Mouse (Mus musculus) CD4-positive, CD25-positive, alpha-beta regulatory T cell, adult 9 weeks (primary cell): ENCODE results near the gene Rftn2. TPM values are rescaled to one million over a fixed set of nuclear protein-coding genes. Genes with fewer than 3 reads are reported as not detected.

Source experiments
- polyA plus RNA-seq: library from polyadenylated mRNA; unstranded; fragments of 100-300 nt; shearing (Covaris generic); gene quantifications from one replicate; pipeline ENCODE4 v1.2.1, GENCODE M21; 2017

The Rftn2 gene
- polyA plus RNA-seq, result 5.6 TPM

GRCm38 (mm10) chr1:55226011-55226857 lies at the start of gene Rftn2:
Rftn2 (minus strand) TSS chr1:55226782.

DNA sequence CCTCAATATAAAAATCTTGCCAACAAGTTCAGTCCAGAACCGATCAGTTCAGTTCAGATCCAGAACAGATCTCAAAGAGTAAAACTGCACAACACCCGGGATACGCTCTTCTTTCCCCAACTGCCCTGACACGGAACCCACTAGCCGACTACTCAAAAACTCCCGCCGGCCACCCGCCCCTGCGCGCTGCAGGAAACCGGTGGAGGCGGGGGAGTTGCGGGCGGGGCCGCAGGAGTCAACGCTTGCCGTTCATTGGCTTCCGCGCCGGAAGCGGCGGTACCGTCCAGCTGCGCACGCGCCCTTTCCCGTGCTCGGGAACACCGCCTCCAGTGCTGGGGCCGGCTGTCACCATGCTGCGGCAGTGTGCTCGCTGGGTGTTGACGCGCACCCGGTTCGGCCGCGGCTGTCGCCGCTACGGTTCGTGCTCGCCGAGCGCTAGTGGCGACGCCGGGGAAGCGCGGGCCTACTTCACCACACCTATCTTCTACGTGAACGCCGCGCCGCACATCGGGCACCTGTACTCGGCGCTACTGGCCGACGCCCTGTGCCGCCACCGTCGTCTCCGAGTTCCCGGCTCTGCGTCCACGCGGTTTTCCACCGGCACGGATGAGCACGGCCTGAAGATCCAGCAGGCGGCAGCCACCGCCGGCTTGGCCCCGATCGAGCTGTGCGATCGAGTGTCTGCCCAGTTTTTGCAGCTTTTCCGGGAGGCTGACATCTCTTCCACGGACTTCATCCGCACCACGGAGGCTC lies 10.5 kb upstream of the Rftn2 start, which contains the start of gene Mars2:
Gene Mars2, plus strand, starts transcription at position 288 of the 753 bp plus-strand sequence.

GRCm38 (mm10) chr1:55130943-55131401 lies 95.6 kb downstream of the Rftn2 start, which contains the start of gene Mob4:
Mob4 (plus strand) TSS chr1:55131231.

Other genes starting within 250 kb of the Rftn2 start
- 768 TPM for gene Sf3b1, start 199.3 kb downstream of the Rftn2 start, polyA plus RNA-seq
- gene Coq10b, start 174.0 kb downstream of the Rftn2 start, polyA plus RNA-seq, result 25.5 TPM
- 156 TPM for gene Hspe1, start 138.7 kb downstream of the Rftn2 start, polyA plus RNA-seq
- 168 TPM for gene Hspd1, start 138.5 kb downstream of the Rftn2 start, polyA plus RNA-seq
- 128 TPM for gene Mob4, start 95.6 kb downstream of the Rftn2 start, polyA plus RNA-seq
- 2.3 TPM for gene Mars2, start 10.4 kb upstream of the Rftn2 start, polyA plus RNA-seq
- 0.82 TPM for gene Boll, start 136.7 kb upstream of the Rftn2 start, polyA plus RNA-seq
- 2.0 TPM for gene Plcl1, start 179.1 kb upstream of the Rftn2 start, polyA plus RNA-seq